ENCODE assay signal across 8 mouse cellular contexts in the genomic region with DNA sequence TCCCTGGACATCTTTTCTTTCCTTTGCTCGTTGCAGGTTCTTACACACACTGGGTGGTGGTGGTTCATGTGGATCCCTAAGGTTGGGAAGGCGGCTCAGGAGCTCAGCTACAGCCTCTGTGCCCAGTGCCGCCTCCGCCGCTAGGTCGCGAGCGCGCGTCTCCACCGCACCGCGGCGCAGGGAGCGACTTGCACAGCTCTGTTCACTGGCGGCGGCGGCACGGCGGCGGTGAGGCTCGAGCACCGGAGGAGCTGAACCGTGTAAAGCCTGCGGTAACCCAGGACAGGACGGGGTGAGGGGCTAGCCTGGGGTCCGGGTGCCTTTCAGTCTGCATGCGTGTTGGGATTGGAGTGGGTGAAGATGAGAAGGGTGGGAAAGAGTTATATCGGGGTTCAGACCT. TPM values are rescaled to one million over a fixed set of nuclear protein-coding genes. Genes with fewer than 3 reads are reported as not detected.
DNase-seq lines count a peak whose midpoint lies in the region; ATAC-seq lines count a peak whose summit lies in the region.

A gene (plus strand): TSS at position 201 of the 400 bp plus-strand sequence.

- H3K4me2 ChIP-seq in limb, embryonic 11.5 days (ENCODE audit: low read depth, severe bottlenecking): peak within 1 kb of the TSS; percentile 48
- H3K4me2 ChIP-seq in midbrain, embryonic 15.5 days: peak within 1 kb of the TSS; percentile 91

- peaks cover 48% of the 10 kb centered on the region for H3K27me3 ChIP-seq in heart, embryonic 10.5 days (ENCODE audit: insufficient read depth, poor library complexity, severe bottlenecking)
- peaks cover 24% of the 10 kb centered on the region for H3K27me3 ChIP-seq in limb, embryonic 11.5 days (ENCODE audit: control insufficient read depth, insufficient read depth, low read length)
- peaks cover 15% of the 10 kb centered on the region for H3K27me3 ChIP-seq in midbrain, embryonic 15.5 days (replicated peaks)

- H3K4me1 ChIP-seq in heart, embryonic 10.5 days: peaks cover 8% of the 10 kb centered on the region
- peaks cover 4% of the 10 kb centered on the region for H3K4me1 ChIP-seq in limb, embryonic 11.5 days (ENCODE audit: control insufficient read depth, insufficient read depth, low read length)
- H3K4me1 ChIP-seq in midbrain, embryonic 15.5 days: peaks cover 17% of the 10 kb centered on the region

- H3K9me3 ChIP-seq in heart, embryonic 10.5 days: no peaks in the 10 kb centered on the region
- H3K9me3 ChIP-seq in limb, embryonic 11.5 days (ENCODE audit: control insufficient read depth, low read length): no peaks in the 10 kb centered on the region; the same call in 1 of the 2 replicates
- H3K9me3 ChIP-seq in midbrain, embryonic 15.5 days: no peaks in the 10 kb centered on the region

- no peaks in the 10 kb centered on the region for H3K36me3 ChIP-seq in heart, embryonic 10.5 days
- H3K36me3 ChIP-seq in limb, embryonic 11.5 days (ENCODE audit: control insufficient read depth, insufficient read depth, low read length): no peaks in the 10 kb centered on the region
- H3K36me3 ChIP-seq in midbrain, embryonic 15.5 days (replicated peaks): no peaks in the 10 kb centered on the region

- H3K9ac ChIP-seq in limb, embryonic 11.5 days (ENCODE audit: low read length): no peak within 1 kb of the TSS
- peak within 1 kb of the TSS; percentile 38 for H3K9ac ChIP-seq in midbrain, embryonic 15.5 days

- peak; percentile 1 for DNase-seq in CD4-positive, CD25-positive, alpha-beta regulatory T cell, adult 2 months (ENCODE audit: low read depth, low spot score)
- peak; percentile 79 for DNase-seq in embryo, embryonic 10.5 days (ENCODE audit: low spot score)
- peak; percentile 79 for DNase-seq in heart, embryonic 10.5 days (ENCODE audit: low spot score)
- peak; percentile 19 for DNase-seq in kidney, adult 9 months
- peak; percentile 79 for DNase-seq in limb, embryonic 11.5 days (ENCODE audit: low spot score)
- peak; percentile 28 for DNase-seq in testis, postnatal 14 days (ENCODE audit: low spot score)

- WGBS in heart, embryonic 10.5 days: 2% methylated on average over 29 of the region's 29 CpGs
- WGBS in limb, embryonic 11.5 days: 1% methylated on average over 29 of the region's 29 CpGs
- WGBS in midbrain, embryonic 15.5 days: 1% methylated on average over 29 of the region's 29 CpGs

- no peak within 1 kb of the TSS for H3K27ac ChIP-seq in heart, embryonic 10.5 days
- no peak within 1 kb of the TSS for H3K27ac ChIP-seq in limb, embryonic 11.5 days (replicated peaks; ENCODE audit: low read depth, low read length)
- H3K27ac ChIP-seq in midbrain, embryonic 15.5 days: no peak within 1 kb of the TSS

- ATAC-seq in CD4-positive, CD25-positive, alpha-beta regulatory T cell, adult 4 months: no peak
- ATAC-seq in limb, embryonic 11.5 days (ENCODE audit: insufficient number of reproducible peaks, low FRiP score, low TSS enrichment, low read depth): peak; percentile 87
- peak; percentile 97 for ATAC-seq in midbrain, embryonic 15.5 days (replicated peaks)

- peak within 1 kb of the TSS; percentile 56 for H3K4me3 ChIP-seq in heart, embryonic 10.5 days
- peak within 1 kb of the TSS; percentile 27 for H3K4me3 ChIP-seq in limb, embryonic 11.5 days (ENCODE audit: low read depth, low read length)
- H3K4me3 ChIP-seq in midbrain, embryonic 15.5 days: peak within 1 kb of the TSS; percentile 45

RNA-seq across cellular contexts. Expression of the gene that starts here (rescaled TPM):
- under 1 TPM in 1 of 2 experiments, not detected in 1; 0.22 TPM for polyA plus RNA-seq in CD4-positive, CD25-positive, alpha-beta regulatory T cell, adult 4 months (2017; shearing (Covaris generic))
- polyA plus RNA-seq in heart, embryonic 10.5 days (2016; fragmentation: Nextera tagmentation; extraction: Ambion mirVana): not detected in 2 replicates
- 0.15 TPM in 1 of 2 replicates, not detected in the other for polyA plus RNA-seq in limb, embryonic 11.5 days (2014; fragmentation: Nextera tagmentation; extraction: Ambion mirVana)
- polyA plus RNA-seq in midbrain, embryonic 15.5 days (2015; fragmentation: Nextera tagmentation; extraction: Ambion mirVana): 2.3 TPM in 2 replicates

Comparison
In these comparisons a context has a peak if more than half of its experiments do, and no peak if none do; other contexts are left out.
1. Peak in DNase-seq and H3K4me3 ChIP-seq in heart, embryonic 10.5 days; RNA of the gene not detected or under 1 TPM.
2. Peak in DNase-seq, ATAC-seq, H3K4me3 ChIP-seq and H3K4me2 ChIP-seq in limb, embryonic 11.5 days; RNA of the gene not detected or under 1 TPM.
3. DNase-seq: peak in every context shown above with its lines; median percentile 79 in embryo, embryonic 10.5 days; 79 in heart, embryonic 10.5 days; 79 in limb, embryonic 11.5 days; 28 in testis, postnatal 14 days; 19 in kidney, adult 9 months; 1 in CD4-positive, CD25-positive, alpha-beta regulatory T cell, adult 2 months.